Comparison of ENCODE assay signal across 8 mouse cellular contexts in genomic region chr10:8760598-8760997, GRCm38 (mm10).
DNase-seq lines count a peak whose midpoint lies in the region; ATAC-seq lines count a peak whose summit lies in the region.

No protein-coding gene starts in this region.

- peak; percentile 17 to 47 for DNase-seq in right cerebral cortex, adult 2 months (ENCODE audit: low spot score in 2 of 2)
- no peak for DNase-seq in right cerebral cortex, postnatal 36 days (ENCODE audit: low spot score in 2 of 2)
- peak; percentile 34 to 50 for DNase-seq in gastrocnemius, adult 8-10 months (ENCODE audit: low spot score in 2 of 2)
- no peak for DNase-seq in spleen, postnatal 4 days (ENCODE audit: low spot score in 2 of 2)
- DNase-seq in left cerebral cortex, adult 18-20 months (ENCODE audit: low spot score in 2 of 2) = no peak
- DNase-seq in kidney, postnatal 4 days = no peak

- peaks cover 29% of the 10 kb centered on the region for H3K4me1 ChIP-seq in intestine, embryonic 16.5 days (ENCODE audit: control insufficient read depth, insufficient read depth, low read length)
- peaks cover 38% of the 10 kb centered on the region for H3K4me1 ChIP-seq in midbrain, embryonic 16.5 days (ENCODE audit: control insufficient read depth, insufficient read depth, low read length)

- H3K27me3 ChIP-seq in intestine, embryonic 16.5 days (replicated peaks; ENCODE audit: control insufficient read depth, insufficient read depth, low read length) = no peaks in the 10 kb centered on the region
- no peaks in the 10 kb centered on the region for H3K27me3 ChIP-seq in midbrain, embryonic 16.5 days (ENCODE audit: control insufficient read depth, insufficient read depth, low read depth, low read length)

- H3K36me3 ChIP-seq in intestine, embryonic 16.5 days (ENCODE audit: control insufficient read depth, insufficient read depth, low read length) = no peaks in the 10 kb centered on the region
- no peaks in the 10 kb centered on the region for H3K36me3 ChIP-seq in midbrain, embryonic 16.5 days (ENCODE audit: control insufficient read depth, insufficient read depth, low read length)

- H3K9me3 ChIP-seq in intestine, embryonic 16.5 days (ENCODE audit: control insufficient read depth, low read length) = no peaks in the 10 kb centered on the region
- no peaks in the 10 kb centered on the region for H3K9me3 ChIP-seq in midbrain, embryonic 16.5 days (replicated peaks; ENCODE audit: control insufficient read depth, low read length, poor library complexity, severe bottlenecking)

- peak overlapping the region; percentile 6; the same call in 1 of the 2 replicates for H3K4me3 ChIP-seq in intestine, embryonic 16.5 days (ENCODE audit: low read length)
- peak overlapping the region; percentile 20 for H3K4me3 ChIP-seq in midbrain, embryonic 16.5 days (ENCODE audit: low read depth, low read length)

- peak; percentile 52 for ATAC-seq in intestine, embryonic 16.5 days
- ATAC-seq in midbrain, embryonic 16.5 days = peak; percentile 56

- 35% methylated on average over 4 of the region's 4 CpGs for WGBS in intestine, embryonic 16.5 days
- 18% methylated on average over 4 of the region's 4 CpGs for WGBS in midbrain, embryonic 16.5 days

- peak overlapping the region; percentile 35; the same call in 1 of the 2 replicates for H3K27ac ChIP-seq in intestine, embryonic 16.5 days (ENCODE audit: low read length)
- peak overlapping the region; percentile 64 for H3K27ac ChIP-seq in midbrain, embryonic 16.5 days (ENCODE audit: low read length)

- H3K4me2 ChIP-seq in intestine, embryonic 16.5 days (ENCODE audit: low read depth, low read length) = peak overlapping the region; percentile 42
- H3K4me2 ChIP-seq in midbrain, embryonic 16.5 days (ENCODE audit: low read length) = peak overlapping the region; percentile 44

- no peak overlapping the region for H3K9ac ChIP-seq in intestine, embryonic 16.5 days (ENCODE audit: low read depth, low read length)
- no peak overlapping the region for H3K9ac ChIP-seq in midbrain, embryonic 16.5 days (ENCODE audit: low read depth, low read length)

Comparison
In these comparisons a context has a peak if more than half of its experiments do, and no peak if none do; other contexts are left out.
1. DNase-seq: peak in right cerebral cortex, adult 2 months (2 of 2) and gastrocnemius, adult 8-10 months (2 of 2); none in right cerebral cortex, postnatal 36 days (0 of 2), spleen, postnatal 4 days (0 of 2), left cerebral cortex, adult 18-20 months (0 of 2) and kidney, postnatal 4 days (0 of 2).